Mouse (Mus musculus): ENCODE measurements around the gene Mamstr.
"Not testable (repeated sequence)": the region's sequence is repeated elsewhere in the genome, so short reads cannot be mapped to it uniquely, and the experiment has no call there.

The Mamstr gene

GRCm38 (mm10) chr7:45650484-45650883 lies 10.7 kb downstream of the Mamstr start:
- not testable (repeated sequence) for DNase-seq (ENCODE audit: low spot score)

- no peak for DNase-seq (ENCODE audit: low spot score)
These were observed 14.8 kb downstream of the Mamstr start for GRCm38 (mm10) chr7:45654424-45655047.

GRCm38 (mm10) chr7:45660746-45661478 lies 21.1 kb downstream of the Mamstr start:
- DNase-seq (ENCODE audit: low spot score) = no peak

DNA sequence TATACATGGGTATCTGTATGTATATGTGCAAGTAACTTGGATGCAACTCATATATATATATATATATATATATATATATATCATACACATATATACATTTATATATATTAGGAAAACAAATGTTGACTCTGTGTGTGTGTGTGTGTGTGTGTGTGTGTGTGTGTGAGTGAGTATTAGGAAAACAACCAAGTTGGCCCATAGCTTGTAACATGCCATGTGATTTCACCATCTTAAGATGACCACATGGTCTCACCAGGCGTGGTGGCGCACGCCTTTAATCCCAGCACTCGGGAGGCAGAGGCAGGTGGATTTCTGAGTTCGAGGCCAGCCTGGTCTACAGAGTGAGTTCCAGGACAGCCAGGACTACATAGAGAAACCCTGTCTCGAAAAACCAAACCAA lies 21.9 kb downstream of the Mamstr start:
- not testable (repeated sequence) for DNase-seq (ENCODE audit: low spot score)

DNA sequence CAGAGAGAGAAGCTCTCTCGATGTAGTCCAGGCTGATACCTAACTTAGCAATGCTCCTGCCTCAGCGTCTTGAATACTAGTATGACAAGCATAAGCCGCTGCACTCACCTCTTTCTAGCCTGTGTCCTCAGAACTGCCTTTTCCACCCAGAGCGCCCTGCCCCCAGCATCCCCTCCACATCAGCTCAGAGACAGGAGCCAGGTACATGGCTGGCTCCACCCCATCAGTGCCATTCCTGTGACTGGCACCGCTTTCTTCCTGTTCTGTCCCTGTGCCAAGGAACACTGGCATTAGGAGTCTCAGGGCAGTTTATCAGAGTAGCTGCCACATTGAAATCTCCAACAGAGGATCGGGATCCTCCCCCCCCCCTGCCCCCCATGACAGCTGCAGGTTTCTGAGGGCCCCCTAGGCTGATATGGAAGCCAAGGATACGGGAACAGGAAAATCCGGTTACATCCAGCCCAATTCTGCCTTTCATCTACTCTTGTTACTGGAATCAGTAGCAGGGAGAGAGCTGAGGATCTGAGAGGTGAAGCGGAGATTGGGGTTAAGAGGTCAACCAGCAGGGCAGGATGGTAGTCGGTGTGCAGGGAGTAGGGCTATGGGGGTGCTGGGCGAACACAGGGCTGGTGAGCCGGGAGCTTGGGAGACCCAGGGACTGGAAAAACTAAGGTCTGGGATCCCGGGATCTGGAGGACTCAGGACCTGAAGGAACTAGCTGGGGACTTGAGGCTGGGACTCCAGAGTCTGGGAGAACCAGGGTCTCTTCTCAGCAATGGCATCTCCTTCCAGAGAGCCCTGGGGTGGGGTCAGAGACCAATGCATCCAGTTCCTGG lies 25.7 kb downstream of the Mamstr start:
- DNase-seq (ENCODE audit: low spot score) = no peak

GRCm38 (mm10) chr7:45666161-45666560 lies 26.4 kb downstream of the Mamstr start, which contains the start of gene Fut2:
Gene Fut2 (minus strand): TSS chr7:45666394.
- no peak for DNase-seq (ENCODE audit: low spot score)

DNA sequence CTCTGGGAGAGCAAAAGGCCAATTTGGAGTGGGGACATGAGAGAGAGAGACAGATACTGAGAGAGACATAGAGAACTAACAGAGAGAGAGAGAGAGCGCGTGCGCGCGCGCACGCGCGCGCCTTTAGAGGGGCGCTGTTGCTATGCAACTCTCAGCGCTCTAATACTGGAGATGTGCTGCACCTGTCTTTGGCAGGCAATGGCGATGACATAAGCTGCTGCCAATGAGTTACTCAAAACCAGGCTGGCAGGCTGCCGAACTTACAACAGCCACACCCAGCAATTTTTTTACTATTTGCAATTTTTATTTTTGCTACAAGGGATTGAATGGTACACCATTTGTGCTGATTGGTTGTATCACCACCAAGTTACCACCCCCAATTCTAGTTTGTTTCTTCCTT lies 28.0 kb downstream of the Mamstr start:
- DNase-seq (ENCODE audit: low spot score) = peak; percentile 22

DNA sequence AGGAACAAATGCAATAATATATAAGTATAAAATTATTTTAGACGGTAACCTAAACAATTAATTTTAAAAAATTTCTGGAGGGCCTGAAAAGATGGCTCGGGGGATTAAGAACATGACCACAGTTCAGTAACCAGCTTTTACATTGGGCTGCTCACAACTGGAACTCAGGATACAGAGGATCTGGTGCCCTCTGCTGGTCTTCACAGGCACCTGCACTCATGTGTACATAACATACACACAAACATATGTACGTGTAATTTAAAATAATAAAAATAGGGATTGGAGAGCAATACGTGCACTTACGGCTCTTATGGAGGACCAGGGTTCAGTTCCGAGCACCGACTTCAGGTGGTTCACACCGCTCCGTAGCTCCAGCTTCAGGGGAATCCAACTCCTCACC lies 29.1 kb downstream of the Mamstr start:
- DNase-seq (ENCODE audit: low spot score) = no peak

DNA sequence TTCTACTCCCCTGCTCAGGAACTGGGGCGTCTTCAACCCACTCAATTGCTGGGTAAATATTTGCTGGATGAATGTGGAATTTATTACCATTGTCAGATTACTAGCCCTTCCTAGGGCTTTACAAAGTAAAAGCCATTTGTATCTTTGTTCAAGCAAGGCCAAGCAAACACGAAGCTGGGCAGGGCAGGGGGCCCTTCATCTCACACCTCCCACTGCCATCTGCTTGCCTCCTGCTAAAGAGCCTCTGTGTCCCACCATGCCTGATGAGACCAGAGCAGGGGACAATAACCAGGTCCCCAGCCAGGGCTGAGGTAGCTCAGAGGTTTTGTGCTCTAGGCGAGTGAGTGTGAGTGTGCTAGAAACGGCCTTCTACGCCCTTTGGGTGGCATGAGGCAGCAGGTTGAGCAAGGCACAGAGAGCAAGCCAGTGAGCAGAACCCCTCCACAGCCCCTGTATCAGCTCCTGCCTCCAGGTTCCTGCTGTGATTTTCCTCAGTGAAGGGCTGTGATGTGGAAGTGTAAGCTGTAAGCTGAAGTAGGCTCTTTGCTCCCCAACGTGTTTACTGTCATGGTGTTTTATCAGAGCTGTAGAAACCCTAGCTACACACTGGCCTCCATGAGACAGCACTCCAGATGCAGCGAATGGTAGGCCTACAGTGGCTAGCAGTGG lies 38.0 kb downstream of the Mamstr start:
- DNase-seq (ENCODE audit: low spot score) = no peak

DNA sequence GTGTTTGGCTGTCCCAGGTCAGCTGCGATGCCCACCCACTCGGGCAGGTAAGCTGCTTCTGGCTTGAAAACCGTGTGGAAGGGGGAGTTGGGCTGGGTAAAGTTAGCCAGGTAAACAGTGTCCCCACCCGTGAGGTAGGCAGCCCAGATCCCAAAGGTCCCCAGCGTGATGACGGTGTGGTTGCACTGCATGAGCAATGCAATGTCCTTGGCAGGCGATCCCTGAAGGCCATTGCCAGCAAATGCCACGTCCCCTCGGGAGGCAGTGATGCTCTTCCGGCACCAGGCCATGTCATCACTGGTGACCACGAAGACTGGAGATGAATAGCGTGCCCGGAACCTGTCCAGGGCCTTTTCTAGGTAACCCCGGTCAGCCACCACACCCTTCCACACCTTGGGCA lies 38.7 kb downstream of the Mamstr start:
- no peak for DNase-seq (ENCODE audit: low spot score)

DNA sequence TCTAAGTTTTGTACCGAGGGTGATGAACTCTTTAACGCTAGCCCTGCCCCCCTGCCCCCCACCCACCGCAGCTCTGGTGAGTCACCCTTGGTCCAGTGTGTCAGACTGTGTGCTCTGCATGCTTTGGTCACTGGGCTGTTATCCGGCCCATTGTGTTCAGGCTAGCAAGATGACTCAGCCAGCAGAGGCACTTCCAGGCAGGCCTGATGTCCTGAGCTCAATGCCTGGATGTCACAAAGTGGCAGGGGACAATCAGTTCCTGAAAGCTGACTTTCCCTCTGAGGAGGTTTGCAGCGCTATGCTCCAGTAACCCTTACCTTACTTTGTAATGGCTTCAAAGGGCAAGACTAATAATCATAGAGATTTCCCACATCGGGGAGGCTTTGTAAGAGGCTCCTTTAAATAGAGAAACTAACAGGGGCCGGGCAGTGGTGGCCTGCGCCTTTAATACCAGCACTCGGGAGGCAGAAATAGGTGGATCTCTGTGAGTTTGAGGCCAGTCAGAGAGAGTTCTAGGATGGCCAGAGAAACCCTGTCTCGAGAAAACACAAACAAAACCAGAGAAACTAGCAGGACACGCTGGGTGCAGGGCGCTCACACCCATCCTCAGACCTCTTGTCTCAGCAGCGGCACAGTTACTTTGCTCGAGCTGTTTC lies 40.3 kb downstream of the Mamstr start:
- DNase-seq (ENCODE audit: low spot score) = peak; percentile 73

- DNase-seq (ENCODE audit: low spot score) = no peak
These were observed 41.4 kb downstream of the Mamstr start for GRCm38 (mm10) chr7:45681046-45681736.

GRCm38 (mm10) chr7:45682144-45683126 lies 42.7 kb downstream of the Mamstr start:
- DNase-seq (ENCODE audit: low spot score) = peak; percentile 87

DNA sequence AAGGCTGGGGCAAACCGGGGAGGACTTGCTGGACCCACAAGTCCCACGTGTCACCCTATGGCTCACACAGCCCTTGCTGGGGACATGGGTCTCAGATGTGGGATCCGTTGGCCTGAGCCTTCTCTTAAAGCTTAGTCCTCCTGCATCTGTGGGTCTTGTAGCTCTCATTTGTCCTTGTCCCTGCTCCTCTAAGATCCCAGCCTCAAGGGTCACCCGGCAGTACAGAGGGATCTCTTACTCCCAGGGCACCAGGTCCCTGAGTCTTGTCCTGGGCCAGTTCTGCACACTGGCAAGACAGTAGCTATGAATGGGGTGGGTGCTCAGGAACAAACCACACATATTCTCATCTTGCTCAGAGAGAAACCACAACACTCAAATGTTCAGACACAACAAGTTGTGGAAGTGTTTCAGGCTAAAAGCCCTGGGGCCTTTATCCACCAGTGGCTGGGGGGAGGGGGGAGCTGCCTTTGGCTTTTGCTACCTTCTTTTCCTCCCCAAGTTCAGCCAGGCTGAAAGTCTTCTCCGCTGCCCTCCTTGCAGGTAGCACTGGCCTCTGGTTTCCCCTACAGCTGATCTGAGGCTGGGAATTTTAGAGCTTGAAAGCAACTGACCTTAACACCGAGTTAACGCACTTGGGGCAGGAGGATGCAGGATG lies 43.7 kb downstream of the Mamstr start, which contains the start of gene Ntn5:
Gene Ntn5 (plus strand): TSS at position 627 of the 655 bp plus-strand sequence.
- DNase-seq (ENCODE audit: low spot score) = no peak

GRCm38 (mm10) chr7:45685811-45686210 lies 46.0 kb downstream of the Mamstr start:
- no peak for DNase-seq (ENCODE audit: low spot score)

DNA sequence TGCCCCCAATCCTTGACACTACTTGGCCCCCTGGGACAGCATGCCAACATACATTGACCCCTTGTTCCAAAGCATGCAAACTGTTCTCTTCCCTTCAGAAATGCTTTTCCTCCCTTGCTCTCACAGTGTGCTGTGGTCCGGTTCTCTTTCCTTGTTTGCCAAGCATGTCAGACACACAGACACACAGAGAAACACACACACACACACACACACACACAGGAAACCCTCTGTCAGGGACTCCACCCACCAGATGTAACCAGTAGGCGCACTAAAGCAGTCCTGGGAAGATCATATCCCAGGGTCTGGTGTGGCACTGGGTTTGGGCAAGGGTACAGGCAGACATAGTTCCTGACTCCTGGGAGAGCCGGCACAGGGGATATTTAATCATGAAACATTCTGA lies 47.1 kb downstream of the Mamstr start:
- DNase-seq (ENCODE audit: low spot score) = no peak

DNA sequence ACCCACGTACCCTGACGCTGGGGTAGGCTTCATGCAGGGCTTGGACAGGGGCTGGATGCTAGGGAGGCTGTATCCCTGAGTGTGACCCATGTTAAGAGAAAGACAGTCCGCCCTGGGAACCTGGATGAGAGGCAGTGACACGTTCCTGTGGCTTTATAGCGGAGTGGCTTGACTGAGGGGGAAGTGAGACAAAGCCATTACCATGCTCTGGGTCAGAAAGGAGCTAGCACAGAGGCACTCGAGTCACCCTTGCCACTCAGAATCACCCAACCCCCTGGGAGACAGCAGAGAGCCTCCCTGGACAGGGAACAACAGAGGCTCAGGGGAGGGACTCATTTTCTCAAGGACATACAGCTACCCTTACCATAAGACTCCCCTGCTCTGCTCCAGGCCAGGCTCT lies 49.3 kb downstream of the Mamstr start:
- DNase-seq (ENCODE audit: low spot score) = no peak

- no peak for DNase-seq (ENCODE audit: low spot score)
These were observed 50.0 kb downstream of the Mamstr start for GRCm38 (mm10) chr7:45689800-45690199.

- DNase-seq (ENCODE audit: low spot score) = no peak
These were observed 52.6 kb downstream of the Mamstr start for GRCm38 (mm10) chr7:45692364-45692763.
